ENCODE assay signal across 14 mouse cellular contexts in genomic region chr19:4999445-5000140, GRCm38 (mm10). TPM values are rescaled to one million over a fixed set of nuclear protein-coding genes. Genes with fewer than 3 reads are reported as not detected.
DNase-seq lines count a peak whose midpoint lies in the region; ATAC-seq and TF ChIP-seq lines count a peak whose summit lies in the region.
"Had no signal": no experiment of that assay in that cellular context is flagged by ENCODE, and none has a peak within 500 bp of the region (broad histone marks: within the 10 kb centered on the region; RNA-seq: fewer than 3 reads in every experiment).

No protein-coding gene starts in this region.

- H3K9ac ChIP-seq in forebrain, postnatal 0 days = no peak overlapping the region
- H3K9ac ChIP-seq: limb, embryonic 15.5 days had no signal

- peak overlapping the region; percentile 15; the same call in 1 of the 2 replicates for H3K4me2 ChIP-seq in forebrain, postnatal 0 days (ENCODE audit: low read depth)
- H3K4me2 ChIP-seq: limb, embryonic 15.5 days had no signal

- H3K4me1 ChIP-seq in forebrain, postnatal 0 days (ENCODE audit: insufficient read depth) = peaks cover 17% of the 10 kb centered on the region
- peaks cover 16% of the 10 kb centered on the region for H3K4me1 ChIP-seq in forebrain, embryonic 10.5 days
- peaks cover 53% of the 10 kb centered on the region for H3K4me1 ChIP-seq in olfactory bulb, adult 2 months (ENCODE audit: control insufficient read depth, insufficient read depth, low read length)

- no peak for DNase-seq in forebrain, postnatal 0 days
- no peak for DNase-seq in forebrain, embryonic 10.5 days (ENCODE audit: extremely low spot score, low spot score)
- peak; percentile 72 to 77 for DNase-seq in left cerebral cortex, adult 18-20 months (ENCODE audit: low spot score in 2 of 2)
- no peak for DNase-seq in left cerebral cortex, postnatal 10 days (ENCODE audit: extremely low spot score in 1 of 2, low spot score in 2 of 2)
- DNase-seq in frontal cortex, postnatal 36 days (ENCODE audit: low spot score in 2 of 2) = peak; percentile 61 to 81
- DNase-seq in adrenal gland, postnatal 36 days = no peak
- DNase-seq in spleen, postnatal 4 days (ENCODE audit: low spot score in 2 of 2) = no peak
- DNase-seq: heart, adult 18-20 months; thymus, adult 18-20 months had no signal

- 66% methylated on average over 6 of the region's 6 CpGs for WGBS in forebrain, postnatal 0 days
- 80% methylated on average over 6 of the region's 6 CpGs for WGBS in forebrain, embryonic 10.5 days
- 66% methylated on average over 6 of the region's 6 CpGs for WGBS in olfactory bulb, adult 2 months

- no peak overlapping the region for H3K27ac ChIP-seq in forebrain, postnatal 0 days (ENCODE audit: low read depth, low read length)
- H3K27ac ChIP-seq in forebrain, embryonic 10.5 days = no peak overlapping the region
- H3K27ac ChIP-seq in olfactory bulb, adult 2 months (ENCODE audit: insufficient read depth, low read depth, low read length) = peak overlapping the region; percentile 94; the same call in 1 of the 2 replicates
- H3K27ac ChIP-seq: limb, embryonic 15.5 days; macrophage had no signal

- ATAC-seq in forebrain, postnatal 0 days = no peak

- intact Hi-C loops in left cerebral cortex, postnatal 10 days (cut with DNase I) = loop anchor here (5.0 kb wide), 1 partner anchor 32 kb away; no protein-coding TSS in a partner anchor

- H3K27me3 ChIP-seq in forebrain, postnatal 0 days (ENCODE audit: insufficient read depth, low read length) = no peaks in the 10 kb centered on the region; the same call in 1 of the 2 replicates
- peaks cover 30% of the 10 kb centered on the region for H3K27me3 ChIP-seq in forebrain, embryonic 10.5 days (ENCODE audit: poor library complexity, severe bottlenecking)

- TF ChIP-seq POLR2A in olfactory bulb, adult 2 months (IDR thresholded peaks at IDR 0.05; ENCODE audit: insufficient read depth, low read depth, low read length) = no peak

- no peaks in the 10 kb centered on the region for H3K9me3 ChIP-seq in forebrain, postnatal 0 days (ENCODE audit: low read length)
- no peaks in the 10 kb centered on the region for H3K9me3 ChIP-seq in forebrain, embryonic 10.5 days
- H3K9me3 ChIP-seq: limb, embryonic 15.5 days had no signal

- TF ChIP-seq CTCF in forebrain, postnatal 0 days (IDR thresholded peaks at IDR 0.05; ENCODE audit: low read depth) = no peak
- TF ChIP-seq CTCF in olfactory bulb, adult 2 months (IDR thresholded peaks at IDR 0.05; ENCODE audit: insufficient read depth, low read depth, low read length) = no peak

- H3K36me3 ChIP-seq in forebrain, postnatal 0 days (ENCODE audit: insufficient read depth) = no peaks in the 10 kb centered on the region
- no peaks in the 10 kb centered on the region for H3K36me3 ChIP-seq in forebrain, embryonic 10.5 days (replicated peaks)
- H3K36me3 ChIP-seq: limb, embryonic 15.5 days had no signal

- H3K4me3 ChIP-seq in forebrain, postnatal 0 days (ENCODE audit: low read depth, low read length) = 0 out of 2 replicates have a peak overlapping the region, but pooled peaks have one; percentile 3
- no peak overlapping the region for H3K4me3 ChIP-seq in forebrain, embryonic 10.5 days
- H3K4me3 ChIP-seq in olfactory bulb, adult 2 months (ENCODE audit: insufficient read depth, low read depth, low read length) = peak overlapping the region; percentile 9
- H3K4me3 ChIP-seq: erythroblast, embryonic 14.5 days; limb, embryonic 15.5 days had no signal

RNA-seq across cellular contexts. Expression of gene Npas4, which starts 9.5 kb away (rescaled TPM):
- total RNA-seq in forebrain, postnatal 0 days (2014; rRNA removed) = 3.5 and 3.8 TPM in 2 replicates
- 0.36 and 0.42 TPM in 2 replicates for polyA plus RNA-seq in forebrain, postnatal 0 days (2015; fragmentation: Nextera tagmentation; extraction: Ambion mirVana)
- not detected in 2 replicates for polyA plus RNA-seq in forebrain, embryonic 10.5 days (2016; fragmentation: Nextera tagmentation; extraction: Ambion mirVana)
- 10 to 100 TPM; 19.1 to 26.0 TPM for total RNA-seq in left cerebral cortex, adult 18-20 months (2021)
- 10 to 100 TPM in 1 of 2 experiments, 1 to 10 TPM in 1; 9.1 to 10.8 TPM for total RNA-seq in left cerebral cortex, postnatal 10 days (2021)
- not detected in 2 replicates for polyA plus RNA-seq in olfactory bulb, adult 2 months (2012; ENCODE audit: insufficient read depth, insufficient read length, low replicate concordance, missing spikeins)
- under 1 TPM; 0.20 to 0.40 TPM for total RNA-seq in adrenal gland, postnatal 36 days (2021)
- polyA plus RNA-seq: erythroblast, embryonic 14.5 days; kidney, embryonic 16.5 days; limb, embryonic 15.5 days had no signal

RNA-seq across cellular contexts. Expression of gene Slc29a2, which starts 24.1 kb away (rescaled TPM):
- total RNA-seq in forebrain, postnatal 0 days (2014; rRNA removed) = 12.8 and 14.2 TPM in 2 replicates
- polyA plus RNA-seq in forebrain, postnatal 0 days (2015; fragmentation: Nextera tagmentation; extraction: Ambion mirVana) = 14.5 and 17.1 TPM in 2 replicates
- 9.3 and 10.1 TPM in 2 replicates for polyA plus RNA-seq in forebrain, embryonic 10.5 days (2016; fragmentation: Nextera tagmentation; extraction: Ambion mirVana)
- 10 to 100 TPM; 13.4 to 16.4 TPM for total RNA-seq in left cerebral cortex, adult 18-20 months (2021)
- total RNA-seq in left cerebral cortex, postnatal 10 days (2021) = 10 to 100 TPM; 22.0 to 24.1 TPM
- not detected in 2 replicates for polyA plus RNA-seq in olfactory bulb, adult 2 months (2012; ENCODE audit: insufficient read depth, insufficient read length, low replicate concordance, missing spikeins)
- total RNA-seq in adrenal gland, postnatal 36 days (2021) = 1 to 10 TPM; 4.5 to 5.3 TPM

RNA-seq across cellular contexts. Expression of gene Mrpl11, which starts 37.6 kb away (rescaled TPM):
- 101 and 129 TPM in 2 replicates for total RNA-seq in forebrain, postnatal 0 days (2014; rRNA removed)
- 162 and 198 TPM in 2 replicates for polyA plus RNA-seq in forebrain, postnatal 0 days (2015; fragmentation: Nextera tagmentation; extraction: Ambion mirVana)
- polyA plus RNA-seq in forebrain, embryonic 10.5 days (2016; fragmentation: Nextera tagmentation; extraction: Ambion mirVana) = 153 and 161 TPM in 2 replicates
- total RNA-seq in left cerebral cortex, adult 18-20 months (2021) = 10 to 100 TPM; 58.2 to 61.8 TPM
- 10 to 100 TPM; 60.8 to 61.0 TPM for total RNA-seq in left cerebral cortex, postnatal 10 days (2021)
- not detected in 2 replicates for polyA plus RNA-seq in olfactory bulb, adult 2 months (2012; ENCODE audit: insufficient read depth, insufficient read length, low replicate concordance, missing spikeins)
- 10 to 100 TPM; 56.7 to 59.1 TPM for total RNA-seq in adrenal gland, postnatal 36 days (2021)

RNA-seq across cellular contexts. Expression of gene B4gat1, which starts 39.0 kb away (rescaled TPM):
- total RNA-seq in forebrain, postnatal 0 days (2014; rRNA removed) = 85.9 and 111 TPM in 2 replicates
- polyA plus RNA-seq in forebrain, postnatal 0 days (2015; fragmentation: Nextera tagmentation; extraction: Ambion mirVana) = 93.0 and 128 TPM in 2 replicates
- polyA plus RNA-seq in forebrain, embryonic 10.5 days (2016; fragmentation: Nextera tagmentation; extraction: Ambion mirVana) = 36.2 and 38.4 TPM in 2 replicates
- total RNA-seq in left cerebral cortex, adult 18-20 months (2021) = 100 to 1,000 TPM; 118 to 120 TPM
- 100 to 1,000 TPM; 133 to 136 TPM for total RNA-seq in left cerebral cortex, postnatal 10 days (2021)
- not detected in 2 replicates for polyA plus RNA-seq in olfactory bulb, adult 2 months (2012; ENCODE audit: insufficient read depth, insufficient read length, low replicate concordance, missing spikeins)
- 10 to 100 TPM; 27.8 to 43.5 TPM for total RNA-seq in adrenal gland, postnatal 36 days (2021)

RNA-seq across cellular contexts. Expression of gene AC124502.3, which starts 39.1 kb away (rescaled TPM):
- total RNA-seq in forebrain, postnatal 0 days (2014; rRNA removed) = 3.0 and 7.0 TPM in 2 replicates
- 1.4 and 2.0 TPM in 2 replicates for polyA plus RNA-seq in forebrain, postnatal 0 days (2015; fragmentation: Nextera tagmentation; extraction: Ambion mirVana)
- 2.8 and 3.6 TPM in 2 replicates for polyA plus RNA-seq in forebrain, embryonic 10.5 days (2016; fragmentation: Nextera tagmentation; extraction: Ambion mirVana)
- total RNA-seq in left cerebral cortex, adult 18-20 months (2021) = 1 to 10 TPM; 6.5 to 7.6 TPM
- 1 to 10 TPM; 6.3 to 7.0 TPM for total RNA-seq in left cerebral cortex, postnatal 10 days (2021)
- polyA plus RNA-seq in olfactory bulb, adult 2 months (2012; ENCODE audit: insufficient read depth, insufficient read length, low replicate concordance, missing spikeins) = not detected in 2 replicates
- total RNA-seq in adrenal gland, postnatal 36 days (2021) = 1 to 10 TPM in 1 of 2 experiments, under 1 TPM in 1; 0.99 to 2.3 TPM

Comparison
In these comparisons a context has a peak if more than half of its experiments do, and no peak if none do; other contexts are left out.
1. DNase-seq: peak in left cerebral cortex, adult 18-20 months (2 of 2) and frontal cortex, postnatal 36 days (2 of 2); none in forebrain, postnatal 0 days (single experiment), forebrain, embryonic 10.5 days (single experiment), left cerebral cortex, postnatal 10 days (0 of 2), adrenal gland, postnatal 36 days (0 of 2) and spleen, postnatal 4 days (0 of 2).